Mouse (Mus musculus) embryonic fibroblast, embryonic 13.5 days (primary cell): ENCODE data around the gene Rgcc.

Source experiments
- CTCF ChIP-seq: IDR thresholded peaks from 2 replicates; pipeline ENCODE4 v1.5.1; 2011; ENCODE audit warnings: mild to moderate bottlenecking, control low read depth, low read length, moderate library complexity, borderline replicate concordance; ENCODE audit not compliant: insufficient read depth
- POLR2A ChIP-seq: IDR thresholded peaks from 2 replicates; pipeline ENCODE4 v1.6.1; 2011; ENCODE audit warnings: low read depth, mild to moderate bottlenecking, control low read depth, low read length, moderate library complexity

GRCm38 (mm10) chr14:79277922-79278321, 23.5 kb downstream of the Rgcc start:
- no peak for TF ChIP-seq POLR2A
- no peak for TF ChIP-seq CTCF
